8 mouse cellular contexts compared by ENCODE assay signal in genomic region chr11:117966506-117967100, GRCm38 (mm10). TPM values are rescaled to one million over a fixed set of nuclear protein-coding genes. Genes with fewer than 3 reads are reported as not detected.
DNase-seq lines count a peak whose midpoint lies in the region; ATAC-seq and TF ChIP-seq lines count a peak whose summit lies in the region.

No protein-coding gene starts in this region.

- no peak overlapping the region for H3K27ac ChIP-seq in neural tube, embryonic 11.5 days (ENCODE audit: low read depth, low read length)
- H3K27ac ChIP-seq in embryonic facial prominence, embryonic 13.5 days, result no peak overlapping the region
- H3K27ac ChIP-seq in intestine, postnatal 0 days (ENCODE audit: low read depth, low read length), result no peak overlapping the region
- H3K27ac ChIP-seq in stomach, embryonic 14.5 days (ENCODE audit: low read length), result no peak overlapping the region

- H3K9me3 ChIP-seq in neural tube, embryonic 11.5 days (ENCODE audit: control insufficient read depth, low read length), result no peaks in the 10 kb centered on the region
- H3K9me3 ChIP-seq in embryonic facial prominence, embryonic 13.5 days, result no peaks in the 10 kb centered on the region
- H3K9me3 ChIP-seq in intestine, postnatal 0 days (ENCODE audit: control insufficient read depth), result no peaks in the 10 kb centered on the region
- no peaks in the 10 kb centered on the region for H3K9me3 ChIP-seq in stomach, embryonic 14.5 days (ENCODE audit: control insufficient read depth, low read depth, low read length)

- no peak for DNase-seq in neural tube, embryonic 11.5 days (ENCODE audit: low spot score)
- no peak for DNase-seq in neural tube, embryonic 10.5 days (ENCODE audit: extremely low spot score, low spot score)
- no peak for DNase-seq in right cerebral cortex, postnatal 36 days (ENCODE audit: low spot score in 2 of 2)
- no peak for DNase-seq in adrenal gland, postnatal 4 days (ENCODE audit: low spot score in 2 of 2)

- peaks cover 61% of the 10 kb centered on the region for H3K4me1 ChIP-seq in neural tube, embryonic 11.5 days (ENCODE audit: control insufficient read depth, insufficient read depth, low read length)
- H3K4me1 ChIP-seq in embryonic facial prominence, embryonic 13.5 days, result peaks cover 70% of the 10 kb centered on the region
- peaks cover 28% of the 10 kb centered on the region for H3K4me1 ChIP-seq in intestine, postnatal 0 days (replicated peaks; ENCODE audit: control insufficient read depth, insufficient read depth, low read length)
- H3K4me1 ChIP-seq in stomach, embryonic 14.5 days (ENCODE audit: control insufficient read depth, insufficient read depth, low read length), result peaks cover 56% of the 10 kb centered on the region

- 36% methylated on average over 7 of the region's 7 CpGs for WGBS in neural tube, embryonic 11.5 days
- WGBS in embryonic facial prominence, embryonic 13.5 days, result 44% methylated on average over 7 of the region's 7 CpGs
- WGBS in intestine, postnatal 0 days, result 67% methylated on average over 7 of the region's 7 CpGs
- 40% methylated on average over 7 of the region's 7 CpGs for WGBS in stomach, embryonic 14.5 days

- H3K4me3 ChIP-seq in neural tube, embryonic 11.5 days (ENCODE audit: low read depth, low read length), result 0 out of 2 replicates have a peak overlapping the region, but pooled peaks have one; percentile 4
- H3K4me3 ChIP-seq in embryonic facial prominence, embryonic 13.5 days, result peak overlapping the region; percentile 74
- H3K4me3 ChIP-seq in intestine, postnatal 0 days (ENCODE audit: low read depth, low read length), result peak overlapping the region; percentile 59
- peak overlapping the region; percentile 46; the same call in 1 of the 2 replicates for H3K4me3 ChIP-seq in stomach, embryonic 14.5 days (ENCODE audit: low read depth, low read length)

- peaks cover 25% of the 10 kb centered on the region for H3K27me3 ChIP-seq in neural tube, embryonic 11.5 days (ENCODE audit: control insufficient read depth, insufficient read depth, low read length)
- H3K27me3 ChIP-seq in embryonic facial prominence, embryonic 13.5 days, result peaks cover 15% of the 10 kb centered on the region
- H3K27me3 ChIP-seq in intestine, postnatal 0 days (replicated peaks; ENCODE audit: control insufficient read depth, insufficient read depth, low read length), result no peaks in the 10 kb centered on the region
- no peaks in the 10 kb centered on the region for H3K27me3 ChIP-seq in stomach, embryonic 14.5 days (ENCODE audit: control insufficient read depth, insufficient read depth, low read length)

- no peak for ATAC-seq in neural tube, embryonic 11.5 days (ENCODE audit: insufficient read depth, low FRiP score, low TSS enrichment)
- ATAC-seq in embryonic facial prominence, embryonic 13.5 days (ENCODE audit: insufficient number of reproducible peaks, insufficient read depth, low FRiP score, low TSS enrichment, low read depth), result no peak
- no peak for ATAC-seq in intestine, postnatal 0 days
- no peak for ATAC-seq in stomach, embryonic 14.5 days (ENCODE audit: insufficient number of reproducible peaks, insufficient read depth, low FRiP score, low read depth)
- no peak for ATAC-seq in erythroid progenitor cell, adult 5-6 weeks (replicated peaks; ENCODE audit: low FRiP score, poor library complexity, severe bottlenecking)

- H3K9ac ChIP-seq in neural tube, embryonic 11.5 days (ENCODE audit: low read length), result no peak overlapping the region
- peak overlapping the region; percentile 90 for H3K9ac ChIP-seq in embryonic facial prominence, embryonic 13.5 days
- H3K9ac ChIP-seq in intestine, postnatal 0 days (ENCODE audit: low read depth, low read length), result peak overlapping the region; percentile 24; the same call in 1 of the 2 replicates
- no peak overlapping the region for H3K9ac ChIP-seq in stomach, embryonic 14.5 days (replicated peaks; ENCODE audit: low read depth, low read length)

- H3K4me2 ChIP-seq in neural tube, embryonic 11.5 days (ENCODE audit: low read depth), result peak overlapping the region; percentile 99
- H3K4me2 ChIP-seq in embryonic facial prominence, embryonic 13.5 days, result peak overlapping the region; percentile 97
- H3K4me2 ChIP-seq in intestine, postnatal 0 days (replicated peaks; ENCODE audit: low read depth), result peak overlapping the region; percentile 89
- H3K4me2 ChIP-seq in stomach, embryonic 14.5 days (replicated peaks; ENCODE audit: low read depth, low read length), result peak overlapping the region; percentile 98

- TF ChIP-seq CTCF in intestine, postnatal 0 days (IDR thresholded peaks at IDR 0.05; ENCODE audit: low read depth), result no peak

- H3K36me3 ChIP-seq in neural tube, embryonic 11.5 days (ENCODE audit: control insufficient read depth, insufficient read depth, low read length), result no peaks in the 10 kb centered on the region
- peaks cover 11% of the 10 kb centered on the region; the same call in 1 of the 2 replicates for H3K36me3 ChIP-seq in embryonic facial prominence, embryonic 13.5 days
- H3K36me3 ChIP-seq in intestine, postnatal 0 days (ENCODE audit: control insufficient read depth, insufficient read depth), result peaks cover 27% of the 10 kb centered on the region
- H3K36me3 ChIP-seq in stomach, embryonic 14.5 days (ENCODE audit: control insufficient read depth, insufficient read depth, low read length), result peaks cover 7% of the 10 kb centered on the region; the same call in 1 of the 2 replicates

RNA-seq across cellular contexts. Expression of gene Socs3, which starts 3.2 kb away (rescaled TPM):
- polyA plus RNA-seq in neural tube, embryonic 11.5 days (2014; fragmentation: Nextera tagmentation; extraction: Ambion mirVana), result 3.7 and 5.1 TPM in 2 replicates
- 12.7 and 15.0 TPM in 2 replicates for polyA plus RNA-seq in embryonic facial prominence, embryonic 13.5 days (2015; fragmentation: Nextera tagmentation; extraction: Ambion mirVana)
- 15.7 and 15.9 TPM in 2 replicates for polyA plus RNA-seq in intestine, postnatal 0 days (2015; fragmentation: Nextera tagmentation; extraction: Ambion mirVana)
- polyA plus RNA-seq in stomach, embryonic 14.5 days (2014; fragmentation: Nextera tagmentation; extraction: Ambion mirVana), result 9.2 and 11.5 TPM in 2 replicates
- total RNA-seq in erythroid progenitor cell, adult 5-6 weeks (2015; ENCODE audit: low replicate concordance), result 0.36 and 1.3 TPM in 2 replicates
- total RNA-seq in erythroid progenitor cell, adult 5-6 weeks (2017; ENCODE audit: low replicate concordance), result 1.2 TPM in 1 of 2 replicates, not detected in the other
- total RNA-seq in adrenal gland, postnatal 4 days (2021), result 10 to 100 TPM; 11.8 to 12.7 TPM

RNA-seq across cellular contexts. Expression of gene Pgs1, which starts 19.5 kb away (rescaled TPM):
- 40.9 and 45.9 TPM in 2 replicates for polyA plus RNA-seq in neural tube, embryonic 11.5 days (2014; fragmentation: Nextera tagmentation; extraction: Ambion mirVana)
- polyA plus RNA-seq in embryonic facial prominence, embryonic 13.5 days (2015; fragmentation: Nextera tagmentation; extraction: Ambion mirVana), result 37.4 and 39.5 TPM in 2 replicates
- 23.1 and 24.0 TPM in 2 replicates for polyA plus RNA-seq in intestine, postnatal 0 days (2015; fragmentation: Nextera tagmentation; extraction: Ambion mirVana)
- 30.6 and 30.8 TPM in 2 replicates for polyA plus RNA-seq in stomach, embryonic 14.5 days (2014; fragmentation: Nextera tagmentation; extraction: Ambion mirVana)
- total RNA-seq in erythroid progenitor cell, adult 5-6 weeks (2015; ENCODE audit: low replicate concordance), result 10.1 and 13.3 TPM in 2 replicates
- total RNA-seq in erythroid progenitor cell, adult 5-6 weeks (2017; ENCODE audit: low replicate concordance), result 5.1 and 22.5 TPM in 2 replicates
- total RNA-seq in adrenal gland, postnatal 4 days (2021), result 10 to 100 TPM; 39.1 to 40.4 TPM

Comparison
In these comparisons a context has a peak if more than half of its experiments do, and no peak if none do; other contexts are left out.
1. H3K4me3 ChIP-seq: peak in every context shown above with its lines; median percentile 74 in embryonic facial prominence, embryonic 13.5 days; 59 in intestine, postnatal 0 days; 46 in stomach, embryonic 14.5 days; 4 in neural tube, embryonic 11.5 days.
2. H3K9ac ChIP-seq: peak in embryonic facial prominence, embryonic 13.5 days (single experiment) and intestine, postnatal 0 days (single experiment); none in neural tube, embryonic 11.5 days (single experiment) and stomach, embryonic 14.5 days (single experiment).
3. Peak in every context shown above with its lines, with median percentiles within 50 percentile points of each other: H3K4me2 ChIP-seq.